Mouse (Mus musculus): Measurements from ENCODE around the gene Ces2f. TPM values are rescaled to one million over a fixed set of nuclear protein-coding genes. Genes with fewer than 3 reads are reported as not detected.

Ces2f gene
- not detected in 2 replicates for total RNA-seq (2023)

DNA sequence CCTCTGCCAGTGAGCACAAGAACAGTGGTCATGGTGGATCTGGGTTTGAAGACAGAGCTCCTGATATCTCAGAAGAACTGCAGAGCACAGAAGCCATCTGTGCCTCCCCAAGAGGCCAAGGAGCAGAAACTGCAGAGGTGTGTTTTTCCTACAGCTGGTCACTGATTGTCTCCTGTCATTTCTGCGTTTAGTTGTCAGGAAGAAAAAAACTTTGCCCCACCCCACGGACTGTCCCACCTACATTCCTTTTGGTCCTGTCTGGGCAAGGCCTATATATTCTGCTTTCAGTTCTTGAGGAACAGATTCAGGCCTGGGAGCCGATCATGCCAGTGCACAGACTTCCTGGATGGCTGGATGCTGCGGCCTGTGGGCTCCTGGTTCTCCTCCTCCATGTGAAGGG is at the start of gene Ces2f:
Gene Ces2f, plus strand, starts transcription at position 301 of the 400 bp plus-strand sequence.

DNA sequence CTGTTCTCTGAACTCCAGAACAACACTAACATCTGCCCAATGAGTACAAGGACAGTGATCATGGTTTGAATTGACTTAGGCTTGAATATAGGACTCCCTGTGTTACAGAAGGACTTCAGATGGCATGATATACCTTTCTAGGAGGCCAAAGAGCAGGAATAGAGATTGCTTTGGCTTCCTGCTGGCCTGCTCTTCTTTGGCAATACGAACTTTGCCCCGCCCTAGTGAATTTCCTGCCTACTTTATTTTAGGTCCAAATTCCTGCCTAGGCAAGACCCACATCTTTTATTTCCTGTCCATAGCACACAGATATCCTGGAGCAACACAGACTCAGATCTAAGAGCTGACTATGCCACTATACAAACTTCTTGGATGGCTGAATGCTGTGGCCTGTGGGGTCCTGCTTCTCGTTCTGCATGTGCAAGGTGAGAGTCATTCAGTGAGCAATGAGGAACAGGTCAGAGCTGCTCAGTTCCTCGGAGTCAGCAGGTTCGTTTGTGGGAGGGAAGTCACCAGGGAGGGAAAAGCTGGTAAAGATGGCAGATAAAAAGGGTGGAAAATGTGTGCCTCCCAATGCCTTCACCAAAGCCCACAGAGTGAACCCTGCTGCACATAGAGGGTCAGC is 21.1 kb upstream of the Ces2f start, which contains the start of gene Ces2e:
Gene Ces2e, plus strand, starts transcription at position 289 of the 625 bp plus-strand sequence.

DNA sequence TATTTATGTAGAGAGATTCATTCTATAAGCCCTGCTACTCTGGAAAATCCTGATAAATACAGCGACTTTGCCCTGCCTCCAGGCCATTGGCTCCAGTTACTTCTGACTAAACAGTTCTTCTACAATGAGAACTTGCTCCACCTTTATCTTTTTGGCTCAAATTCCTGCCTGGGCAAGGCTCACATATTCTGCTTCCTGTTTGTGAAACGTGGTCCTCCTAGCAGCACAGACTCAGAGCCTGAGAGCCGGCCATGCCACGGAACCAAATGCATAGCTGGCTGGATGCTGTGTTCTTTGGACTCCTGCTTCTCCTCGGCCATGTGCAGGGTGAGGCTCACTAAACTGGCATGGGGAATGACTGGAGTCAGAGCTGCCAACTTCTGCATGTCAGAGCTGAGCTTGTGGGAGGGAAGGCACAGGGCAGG is 14.4 kb downstream of the Ces2f start, which contains the start of gene Ces2g:
Gene Ces2g, plus strand, starts transcription at position 182 of the 425 bp plus-strand sequence.

DNA sequence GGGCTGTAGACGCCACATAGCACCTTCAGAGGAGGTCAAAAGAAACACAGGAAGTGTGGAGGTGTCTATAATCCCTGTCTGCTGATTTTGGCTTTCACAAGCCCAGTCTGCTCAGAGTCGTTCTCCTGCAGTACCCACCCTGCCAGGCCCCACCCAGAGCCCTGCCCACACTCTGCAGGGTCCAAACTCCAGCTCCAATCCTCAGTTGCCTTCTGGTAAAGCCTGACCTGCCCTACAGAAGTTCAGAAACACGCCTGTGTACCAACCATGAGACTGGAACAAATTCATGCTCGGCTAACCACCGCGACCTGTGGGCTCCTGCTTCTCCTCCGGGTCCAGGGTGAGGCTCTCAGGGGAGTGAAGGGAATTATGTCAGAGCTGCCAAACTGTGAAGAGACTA is 53.4 kb downstream of the Ces2f start, which contains the start of gene Ces2h:
Gene Ces2h, plus strand, starts transcription at position 268 of the 400 bp plus-strand sequence.

Other genes starting within 250 kb of the Ces2f start
- gene Ces2a, start 213.4 kb upstream of the Ces2f start, total RNA-seq (2023) = not detected in 2 replicates
- not detected in 2 replicates for gene Ces2b, start 115.8 kb upstream of the Ces2f start, total RNA-seq (2023)
- not detected in 2 replicates for gene Ces2c, start 100.3 kb upstream of the Ces2f start, total RNA-seq (2023)
- not detected in 2 replicates for gene Ces2e, start 21.1 kb upstream of the Ces2f start, total RNA-seq (2023)
- gene Ces2g, start 14.4 kb downstream of the Ces2f start, total RNA-seq (2023) = 2.3 and 2.5 TPM in 2 replicates
- gene Ces2h, start 53.5 kb downstream of the Ces2f start, total RNA-seq (2023) = not detected in 2 replicates
- not detected in 2 replicates for gene Ces3a, start 101.2 kb downstream of the Ces2f start, total RNA-seq (2023)
- gene Ces3b, start 136.4 kb downstream of the Ces2f start, total RNA-seq (2023) = not detected in 2 replicates
- not detected in 2 replicates for gene Ces4a, start 184.4 kb downstream of the Ces2f start, total RNA-seq (2023)
- gene Cbfb, start 223.3 kb downstream of the Ces2f start, total RNA-seq (2023) = 62.9 and 82.1 TPM in 2 replicates